Mouse (Mus musculus): ENCODE results near the gene Selenbp2. TPM values are rescaled to one million over a fixed set of nuclear protein-coding genes. Genes with fewer than 3 reads are reported as not detected.
"Not testable (repeated sequence)": the region's sequence is repeated elsewhere in the genome, so short reads cannot be mapped to it uniquely, and the experiment has no call there.

The Selenbp2 gene
- polyA plus RNA-seq, 1 experiment from 2014 or later, result 0.20 TPM

DNA sequence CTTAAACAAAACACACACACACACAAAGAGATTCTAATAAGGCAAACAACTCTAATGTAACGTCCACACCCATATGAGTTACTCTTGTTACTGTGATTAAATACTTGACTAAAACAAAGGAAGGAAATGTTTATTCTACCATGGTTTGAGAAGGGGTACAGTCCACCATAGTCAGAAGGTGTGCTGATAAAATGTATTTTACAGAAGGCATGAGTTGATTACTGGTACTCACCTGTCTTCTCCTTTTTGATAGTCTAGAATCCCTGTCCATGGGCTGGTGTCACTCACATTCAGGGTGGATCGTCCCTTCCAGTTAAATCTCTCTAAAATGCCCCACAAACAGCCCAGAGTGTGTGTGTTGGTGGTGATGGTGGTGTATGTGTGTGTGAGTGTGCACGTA, 9.5 kb downstream of the Selenbp2 start:
- Histone ChIP-seq H3K36me3 (no peaks in the 10 kb centered on the region), H3K4me1 (replicated peaks) (no peaks in the 10 kb centered on the region), H3K4me3 (no peak overlapping the region), H3K9me3 (0 out of 2 replicates have a peak, but pooled peaks cover 3% of the 10 kb centered on the region), H3K27ac (no peak overlapping the region), H3K27me3 (ENCODE audit: insufficient read depth, poor library complexity, severe bottlenecking) (no peaks in the 10 kb centered on the region)
- WGBS, result 85% methylated on average over 3 of the region's 3 CpGs
- no peak for DNase-seq (ENCODE audit: low spot score)

DNA sequence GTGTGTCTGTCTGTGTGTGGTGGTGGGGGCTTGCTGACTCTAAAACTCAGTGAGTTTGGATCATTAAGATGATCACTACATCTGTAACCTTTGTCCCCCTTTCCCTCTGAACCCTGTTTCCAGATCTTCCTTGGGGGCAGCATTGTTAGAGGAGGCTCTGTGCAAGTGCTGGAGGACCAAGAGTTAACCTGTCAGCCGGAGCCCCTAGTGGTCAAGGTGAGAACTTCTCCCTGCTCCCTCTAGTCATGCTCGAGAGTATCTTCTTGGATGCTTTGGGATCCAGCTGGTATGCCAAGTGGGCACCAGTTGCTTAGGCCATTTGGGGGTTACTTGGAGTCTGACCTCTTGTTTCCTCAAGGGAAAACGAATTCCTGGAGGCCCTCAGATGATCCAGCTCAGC, 10.0 kb downstream of the Selenbp2 start:
- not testable (repeated sequence) for H3K4me1 ChIP-seq (replicated peaks); H3K27me3 ChIP-seq (ENCODE audit: insufficient read depth, poor library complexity, severe bottlenecking); H3K9me3 ChIP-seq; H3K4me3 ChIP-seq; H3K27ac ChIP-seq; DNase-seq (ENCODE audit: low spot score); H3K36me3 ChIP-seq
- 40% methylated on average over 3 of the region's 3 CpGs for WGBS

DNA sequence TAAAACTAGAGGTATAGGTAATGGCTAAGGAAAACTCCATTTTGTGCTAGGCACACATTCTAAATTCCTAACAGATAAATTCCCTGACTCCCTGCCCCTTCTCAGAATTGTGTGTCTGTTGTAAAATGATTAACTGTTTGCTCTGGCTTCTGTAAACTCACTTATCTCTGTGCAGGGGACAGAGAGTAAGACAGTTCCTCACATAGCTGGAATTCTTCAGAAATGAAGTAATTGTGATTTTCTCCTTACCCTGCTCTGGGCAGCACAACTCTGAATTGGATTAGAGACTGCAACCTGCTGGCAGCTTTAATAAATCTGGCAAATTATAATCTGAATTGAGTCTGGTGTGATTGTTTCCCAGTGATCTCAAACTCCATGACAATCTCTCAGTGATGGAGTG, 17.2 kb downstream of the Selenbp2 start:
- H3K9me3 ChIP-seq; H3K27me3 ChIP-seq (ENCODE audit: insufficient read depth, poor library complexity, severe bottlenecking); H3K27ac ChIP-seq; DNase-seq (ENCODE audit: low spot score); H3K4me1 ChIP-seq (replicated peaks); H3K36me3 ChIP-seq; H3K4me3 ChIP-seq: not testable (repeated sequence)

DNA sequence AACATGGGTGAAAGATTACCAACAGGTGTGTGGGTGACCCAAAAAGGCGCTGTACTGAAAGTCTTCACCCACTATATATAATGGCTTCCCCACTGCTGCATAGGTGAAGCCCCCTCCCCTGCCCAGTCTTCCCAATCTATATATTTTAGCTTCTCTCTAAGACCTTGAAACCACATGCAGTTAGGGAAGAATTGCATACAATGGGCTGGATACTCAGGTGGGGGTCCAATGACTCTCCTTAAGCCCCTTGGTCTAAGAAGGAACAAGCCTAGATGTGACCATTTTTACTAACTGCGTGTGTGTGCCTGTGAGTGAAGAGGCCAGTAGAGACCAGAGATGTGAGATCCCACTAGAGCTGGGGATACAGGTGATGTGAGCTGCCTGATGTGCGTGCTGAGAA, 20.1 kb downstream of the Selenbp2 start:
- WGBS, result 85% methylated on average over 3 of the region's 3 CpGs
- not testable (repeated sequence) for H3K4me3 ChIP-seq; H3K4me1 ChIP-seq (replicated peaks); H3K36me3 ChIP-seq; H3K27me3 ChIP-seq (ENCODE audit: insufficient read depth, poor library complexity, severe bottlenecking); DNase-seq (ENCODE audit: low spot score); H3K27ac ChIP-seq
- H3K9me3 ChIP-seq, result 0 out of 2 replicates have a peak, but pooled peaks cover 10% of the 10 kb centered on the region

DNA sequence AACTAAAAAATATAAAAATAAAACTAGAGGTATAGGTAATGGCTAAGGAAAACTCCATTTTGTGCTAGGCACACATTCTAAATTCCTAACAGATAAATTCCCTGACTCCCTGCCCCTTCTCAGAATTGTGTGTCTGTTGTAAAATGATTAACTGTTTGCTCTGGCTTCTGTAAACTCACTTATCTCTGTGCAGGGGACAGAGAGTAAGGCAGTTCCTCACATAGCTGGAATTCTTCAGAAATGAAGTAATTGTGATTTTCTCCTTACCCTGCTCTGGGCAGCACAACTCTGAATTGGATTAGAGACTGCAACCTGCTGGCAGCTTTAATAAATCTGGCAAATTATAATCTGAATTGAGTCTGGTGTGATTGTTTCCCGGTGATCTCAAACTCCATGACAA, 24.9 kb downstream of the Selenbp2 start:
- not testable (repeated sequence) for H3K27me3 ChIP-seq (ENCODE audit: insufficient read depth, poor library complexity, severe bottlenecking); DNase-seq (ENCODE audit: low spot score); H3K36me3 ChIP-seq; H3K4me3 ChIP-seq; H3K27ac ChIP-seq; H3K4me1 ChIP-seq (replicated peaks)
- H3K9me3 ChIP-seq, result 0 out of 2 replicates have a peak, but pooled peaks cover 10% of the 10 kb centered on the region
- 77% methylated on average over 1 of the region's 1 CpGs for WGBS

DNA sequence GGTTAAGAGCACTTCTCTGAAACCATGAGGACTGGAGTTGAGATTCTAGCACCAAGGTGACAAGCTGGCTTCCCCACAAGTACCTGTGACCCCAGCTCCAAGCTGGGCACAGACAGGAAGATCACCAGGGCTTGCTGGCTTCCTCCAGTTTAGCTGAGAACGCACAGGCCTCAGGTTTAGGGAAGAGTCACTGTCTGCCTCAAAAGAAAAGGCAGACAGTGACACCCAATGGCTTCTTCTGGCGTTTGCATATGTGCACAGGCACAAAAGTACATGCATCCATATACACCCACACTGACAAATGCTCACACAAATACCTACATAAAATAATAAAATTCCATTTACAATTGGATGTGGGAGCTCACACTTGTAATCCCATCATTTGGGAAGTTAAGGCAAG, 30.3 kb downstream of the Selenbp2 start:
- not testable (repeated sequence) for H3K27ac ChIP-seq; H3K36me3 ChIP-seq; H3K4me1 ChIP-seq (replicated peaks); H3K4me3 ChIP-seq; H3K27me3 ChIP-seq (ENCODE audit: insufficient read depth, poor library complexity, severe bottlenecking); DNase-seq (ENCODE audit: low spot score); H3K9me3 ChIP-seq
- WGBS, result 53% methylated on average over 2 of the region's 2 CpGs

DNA sequence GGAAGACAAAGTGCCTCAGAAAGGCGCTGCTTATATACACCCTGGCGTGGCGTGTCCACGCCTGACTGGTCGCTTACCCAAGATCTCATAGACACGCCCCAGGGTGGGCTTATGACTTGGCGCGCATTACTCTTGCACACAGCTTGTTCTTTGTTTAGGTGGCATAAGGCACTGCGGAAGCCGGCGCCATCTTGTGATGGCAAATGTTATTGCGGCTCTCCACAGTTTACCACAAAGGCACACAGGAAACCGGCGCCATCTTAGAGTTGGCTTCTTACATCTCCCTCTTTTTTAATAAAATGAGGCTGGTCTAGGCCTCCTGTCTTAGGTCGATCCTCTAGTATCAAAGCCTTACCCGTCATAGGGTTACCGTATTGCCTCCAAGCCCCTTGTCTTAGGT, 52.3 kb downstream of the Selenbp2 start:
- Histone ChIP-seq H3K27me3 (ENCODE audit: insufficient read depth, poor library complexity, severe bottlenecking) (no peaks in the 10 kb centered on the region), H3K36me3 (no peaks in the 10 kb centered on the region), H3K27ac (no peak overlapping the region), H3K4me3 (no peak overlapping the region), H3K9me3 (peaks cover 5% of the 10 kb centered on the region; the same call in 1 of the 2 replicates), H3K4me1 (replicated peaks) (no peaks in the 10 kb centered on the region)
- no peak for DNase-seq (ENCODE audit: low spot score)
- WGBS, result 93% methylated on average over 17 of the region's 17 CpGs

Other genes starting within 250 kb of the Selenbp2 start
- 0.26 and 0.98 TPM in 2 replicates for gene Oaz3, start 249.6 kb upstream of the Selenbp2 start, polyA plus RNA-seq (2016; fragmentation: Nextera tagmentation; extraction: Ambion mirVana)
- 69.3 and 136 TPM in 2 replicates for gene Celf3, start 215.3 kb upstream of the Selenbp2 start, polyA plus RNA-seq (2016; fragmentation: Nextera tagmentation; extraction: Ambion mirVana)
- gene Riiad1, start 213.2 kb upstream of the Selenbp2 start, polyA plus RNA-seq (2016; fragmentation: Nextera tagmentation; extraction: Ambion mirVana), result 6.5 and 19.3 TPM in 2 replicates
- gene Snx27, start 110.8 kb upstream of the Selenbp2 start, polyA plus RNA-seq (2016; fragmentation: Nextera tagmentation; extraction: Ambion mirVana), result 43.0 and 45.5 TPM in 2 replicates
- not detected in 2 replicates for gene Gm10972, start 50.4 kb upstream of the Selenbp2 start, polyA plus RNA-seq (2016; fragmentation: Nextera tagmentation; extraction: Ambion mirVana)
- 3.5 and 3.7 TPM in 2 replicates for gene Tuft1, start 34.7 kb upstream of the Selenbp2 start, polyA plus RNA-seq (2016; fragmentation: Nextera tagmentation; extraction: Ambion mirVana)
- 5.0 and 8.0 TPM in 2 replicates for gene Cgn, start 92.9 kb downstream of the Selenbp2 start, polyA plus RNA-seq (2016; fragmentation: Nextera tagmentation; extraction: Ambion mirVana)
- 17.6 and 18.2 TPM in 2 replicates for gene Pogz, start 144.0 kb downstream of the Selenbp2 start, polyA plus RNA-seq (2016; fragmentation: Nextera tagmentation; extraction: Ambion mirVana)
- 342 and 366 TPM in 2 replicates for gene Psmb4, start 193.4 kb downstream of the Selenbp2 start, polyA plus RNA-seq (2016; fragmentation: Nextera tagmentation; extraction: Ambion mirVana)
- gene Selenbp1, start 239.5 kb downstream of the Selenbp2 start, polyA plus RNA-seq (2016; fragmentation: Nextera tagmentation; extraction: Ambion mirVana), result 5.1 and 7.4 TPM in 2 replicates